Mouse (Mus musculus) lung, postnatal 10 days (tissue): ENCODE data around the gene Jag2.
A peak's percentile ranks its signal among the peaks of the same experiment; 100 is the strongest.

Source experiments
- DNase-seq: peaks from one replicate; pipeline ENCODE4 v3.0.0; 2021

The Jag2 gene

GRCm38 (mm10) chr12:112940710-112941109 lies 11.1 kb upstream of the Jag2 start:
- DNase-seq, result peak; percentile 47

- no peak for DNase-seq
These were observed 10.7 kb upstream of the Jag2 start for GRCm38 (mm10) chr12:112940238-112940637.

GRCm38 (mm10) chr12:112938873-112939565 lies 9.4 kb upstream of the Jag2 start:
- peak; percentile 64 for DNase-seq

- DNase-seq, result no peak
These were observed 8.8 kb upstream of the Jag2 start for GRCm38 (mm10) chr12:112938366-112938765.

GRCm38 (mm10) chr12:112937906-112938305 lies 8.3 kb upstream of the Jag2 start:
- peak; percentile 60 for DNase-seq

- DNase-seq, result no peak
These were observed 3.1 kb upstream of the Jag2 start for GRCm38 (mm10) chr12:112932647-112933046.

GRCm38 (mm10) chr12:112928401-112929241 lies 955 bp downstream of the Jag2 start:
- DNase-seq, result peak; percentile 50

GRCm38 (mm10) chr12:112927265-112927664 lies 2.3 kb downstream of the Jag2 start:
- DNase-seq, result no peak

- DNase-seq, result no peak
These were observed 3.6 kb downstream of the Jag2 start for GRCm38 (mm10) chr12:112925950-112926349.

GRCm38 (mm10) chr12:112922541-112922940 lies 7.0 kb downstream of the Jag2 start:
- no peak for DNase-seq

- no peak for DNase-seq
These were observed 8.1 kb downstream of the Jag2 start for GRCm38 (mm10) chr12:112921518-112921917.

GRCm38 (mm10) chr12:112917906-112918305 lies 11.7 kb downstream of the Jag2 start:
- peak; percentile 49 for DNase-seq

- DNase-seq, result no peak
These were observed 12.1 kb downstream of the Jag2 start for GRCm38 (mm10) chr12:112917486-112917885.

GRCm38 (mm10) chr12:112916698-112917400 lies 12.7 kb downstream of the Jag2 start:
- DNase-seq, result no peak

- no peak for DNase-seq
These were observed 14.0 kb downstream of the Jag2 start for GRCm38 (mm10) chr12:112915587-112915986.

- peak; percentile 56 for DNase-seq
These were observed 15.0 kb downstream of the Jag2 start for GRCm38 (mm10) chr12:112914527-112914926.

GRCm38 (mm10) chr12:112912951-112913745 lies 16.4 kb downstream of the Jag2 start:
- no peak for DNase-seq

- DNase-seq, result no peak
These were observed 17.9 kb downstream of the Jag2 start for GRCm38 (mm10) chr12:112911701-112912100.

- DNase-seq, result no peak
These were observed 20.6 kb downstream of the Jag2 start for GRCm38 (mm10) chr12:112908991-112909390.

- DNase-seq, result no peak
These were observed 24.6 kb downstream of the Jag2 start for GRCm38 (mm10) chr12:112905001-112905400.

GRCm38 (mm10) chr12:112903941-112904340 lies 25.6 kb downstream of the Jag2 start:
- no peak for DNase-seq

- no peak for DNase-seq
These were observed 28.9 kb downstream of the Jag2 start for GRCm38 (mm10) chr12:112900641-112901040.

- DNase-seq, result no peak
These were observed 30.6 kb downstream of the Jag2 start for GRCm38 (mm10) chr12:112898960-112899359.
